Mouse (Mus musculus) heart, adult 18-20 months (tissue): Measurements from ENCODE around the gene Brd3os. TPM values are rescaled to one million over a fixed set of nuclear protein-coding genes. Genes with fewer than 3 reads are reported as not detected.

Experiments used
- DNase-seq, 2 experiments: peaks; one replicate each; pipeline ENCODE4 v3.0.0; 2021 to 2022; ENCODE audit warnings: mixed read lengths in 1 of 2
- total RNA-seq, 2 experiments: library from RNA; stranded (reverse); gene quantifications; 2 replicates each; pipeline ENCODE4 v1.2.3; 2021

Brd3os gene
- total RNA-seq, 2 experiments from 2014 or later, result 1.4 to 1.8 TPM

DNA sequence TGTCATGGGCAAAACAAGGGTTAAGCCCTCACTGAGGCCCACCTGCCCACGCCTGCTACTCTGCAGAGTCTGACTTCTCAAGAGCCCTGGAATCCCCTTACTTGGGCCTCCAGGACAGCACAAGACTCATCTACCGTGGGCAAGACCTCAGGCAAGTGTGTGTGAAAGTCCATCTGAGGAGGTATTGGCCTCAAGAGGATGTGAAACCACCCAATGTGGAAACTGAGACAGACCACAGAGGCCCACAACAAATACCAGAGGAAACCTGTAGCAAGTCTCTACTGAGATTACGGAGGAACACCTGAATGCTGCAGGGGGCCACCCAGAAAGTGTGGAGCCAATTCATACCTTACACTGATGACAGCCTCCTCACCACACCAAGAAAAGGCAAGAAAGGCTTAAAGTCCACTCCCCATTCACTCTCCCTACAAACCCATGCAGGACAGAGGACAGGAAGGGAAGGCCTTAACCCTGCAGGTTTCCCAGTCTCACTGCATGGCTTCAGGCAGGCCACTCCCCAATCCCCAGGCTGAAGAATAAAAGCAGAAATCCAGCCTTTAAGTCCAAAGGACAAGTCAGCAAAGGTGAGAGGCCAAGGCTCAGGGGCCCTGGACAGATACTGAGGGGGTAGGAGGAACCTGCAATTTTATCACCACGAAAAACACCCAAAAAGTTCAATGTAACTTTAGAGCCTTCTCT, 27.3 kb downstream of the Brd3os start:
- no peak for DNase-seq

DNA sequence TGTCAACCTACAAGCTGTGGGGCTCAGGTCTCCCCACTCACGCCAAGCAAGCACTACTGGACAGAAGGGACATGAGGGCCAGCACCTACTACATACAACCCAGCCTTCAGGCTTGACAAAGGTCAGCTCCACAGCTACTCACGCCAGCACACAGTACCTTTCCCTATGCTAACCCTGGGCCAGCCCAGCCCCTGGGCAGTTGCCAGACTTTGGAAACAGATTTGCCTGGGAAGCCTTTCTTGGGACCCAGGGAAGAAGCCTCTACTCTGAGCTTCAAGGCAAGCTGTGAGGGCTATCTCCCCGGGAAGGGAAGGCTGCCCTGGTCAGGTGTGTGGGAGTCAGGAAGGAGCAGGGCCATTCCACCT, 27.8 kb downstream of the Brd3os start:
- no peak for DNase-seq

DNA sequence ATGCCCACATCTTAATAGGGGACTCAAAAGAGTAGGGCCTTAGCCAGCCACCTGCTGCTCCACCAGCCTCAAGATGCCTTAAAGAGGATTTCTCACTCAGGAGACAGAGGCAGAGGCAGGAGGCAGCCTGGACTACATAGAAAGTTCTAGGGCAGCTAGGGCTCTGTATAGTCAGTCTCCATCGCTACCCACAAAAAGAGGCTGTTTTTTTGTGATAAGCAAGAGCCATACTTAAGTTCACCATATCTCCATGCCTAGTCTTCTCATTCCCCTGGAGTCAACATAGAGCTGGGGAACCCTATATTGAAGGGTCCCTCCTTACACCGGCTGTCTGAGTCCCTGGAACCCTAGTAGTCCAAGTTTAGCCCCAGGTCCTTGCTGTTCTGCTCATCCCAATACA, 28.4 kb downstream of the Brd3os start:
- no peak for DNase-seq

DNA sequence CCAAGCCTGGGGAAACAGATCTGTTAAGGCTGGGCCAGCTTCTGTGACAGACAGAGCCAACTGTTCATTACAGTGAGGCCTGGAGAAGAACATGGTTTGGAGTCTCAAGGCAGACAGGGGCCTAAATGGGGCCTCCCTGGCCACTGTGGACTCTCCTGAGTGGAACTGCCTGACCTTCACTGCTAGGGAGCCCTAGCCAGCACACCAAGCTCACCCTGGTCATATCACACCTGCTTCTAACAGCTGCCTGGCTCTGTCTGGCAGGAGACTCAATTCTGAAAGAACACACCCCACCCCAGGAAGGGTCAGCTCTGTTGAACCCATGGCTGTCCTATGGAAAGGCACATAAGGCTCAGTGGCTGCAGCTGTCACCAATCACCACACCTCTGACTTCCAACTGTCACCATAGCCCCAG, 29.1 kb downstream of the Brd3os start:
- no peak for DNase-seq

DNA sequence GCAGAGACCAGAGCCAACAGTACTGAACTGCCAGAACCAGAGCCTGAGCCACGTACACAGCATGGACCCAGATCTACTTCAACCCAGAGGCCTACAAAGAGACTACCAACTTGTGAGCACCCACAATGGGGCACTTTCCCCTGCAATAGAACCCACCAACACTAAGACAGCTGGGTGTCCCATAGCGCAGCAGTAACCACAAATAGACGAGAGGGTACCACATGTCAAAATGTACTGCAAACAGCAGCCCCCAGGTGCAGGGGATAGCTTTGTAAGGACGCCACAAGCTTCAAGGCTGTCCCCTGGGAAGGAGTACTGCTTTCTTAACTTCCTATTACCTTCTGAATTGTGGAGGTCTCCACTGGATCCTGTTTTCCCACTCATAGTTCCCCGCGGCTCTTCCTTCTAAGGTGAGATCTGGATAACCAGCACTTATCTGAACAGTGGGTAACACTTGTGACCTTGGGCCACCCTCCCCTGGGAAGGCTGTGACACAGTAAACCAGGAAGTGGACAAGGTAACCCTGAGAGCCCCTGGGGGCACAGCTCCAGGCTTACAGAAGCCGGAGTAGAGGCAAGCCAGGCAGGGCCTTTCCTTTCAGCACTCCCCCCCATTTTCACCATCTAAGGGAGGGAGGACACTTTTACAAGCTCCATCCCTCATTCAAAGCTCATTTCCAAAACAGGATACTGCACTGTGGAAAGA, 31.1 kb downstream of the Brd3os start:
- DNase-seq, result no peak

DNA sequence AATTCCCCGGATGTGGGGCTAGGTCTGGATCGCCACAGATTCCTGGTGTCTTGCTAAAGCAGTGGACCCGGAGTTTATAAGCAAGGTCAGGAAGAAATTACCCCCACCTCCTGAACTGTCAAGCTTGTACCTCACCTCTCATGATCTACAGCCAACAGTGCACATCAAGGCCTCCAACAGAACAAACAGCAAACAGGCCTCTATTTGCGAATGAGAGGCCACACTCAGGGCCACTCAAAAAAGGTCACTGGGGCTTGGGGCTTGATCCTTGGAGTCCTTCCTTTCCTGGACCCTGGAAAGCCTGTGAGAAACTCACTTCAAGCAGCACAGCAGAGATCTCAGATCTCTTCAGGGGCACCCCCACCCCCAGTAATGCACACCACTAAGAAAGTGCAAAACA, 31.8 kb downstream of the Brd3os start:
- DNase-seq, result no peak

DNA sequence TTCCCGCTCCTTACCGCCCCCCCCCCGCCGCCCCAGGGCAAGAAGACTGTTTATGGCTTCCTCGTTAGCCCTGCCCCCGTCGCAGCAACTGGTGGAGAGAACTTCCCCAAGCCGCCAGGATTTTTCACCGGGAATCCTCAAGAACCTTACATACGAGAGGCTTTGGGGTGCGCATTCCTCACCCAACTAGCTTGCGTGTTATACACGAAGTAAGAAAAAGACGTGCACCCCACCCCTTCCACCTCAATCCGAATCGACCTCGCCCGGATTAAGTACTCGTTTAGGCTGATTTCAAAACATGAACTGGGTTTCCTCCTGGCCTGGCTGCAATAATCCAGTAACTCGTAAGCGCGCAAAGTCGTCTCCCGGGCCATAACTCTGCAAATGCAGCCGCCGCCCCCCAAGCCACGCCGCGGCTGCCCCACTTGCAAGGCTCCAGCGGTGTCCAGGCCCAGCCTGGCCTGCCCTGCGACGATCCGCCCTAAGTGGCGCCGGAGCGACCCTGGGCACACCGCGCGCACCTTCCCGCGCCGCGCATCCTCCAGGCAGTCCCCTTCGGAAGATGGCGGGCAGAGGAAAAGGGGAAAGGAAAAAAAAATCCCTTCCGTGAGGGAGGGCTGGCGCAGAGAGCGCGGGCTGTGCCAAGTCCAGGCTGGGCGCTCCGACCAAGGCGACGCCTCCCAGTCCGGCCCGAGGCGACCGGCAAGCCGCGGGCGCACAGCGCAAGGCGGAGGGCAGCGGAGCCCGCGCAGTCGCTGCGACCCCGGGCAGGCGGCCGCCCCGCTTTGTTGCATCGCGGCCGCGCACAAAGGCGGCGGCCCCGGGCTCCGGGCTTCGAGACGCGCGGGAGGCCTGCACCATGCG, 32.7 kb downstream of the Brd3os start:
- DNase-seq, result peak; percentile 50 to 60

DNA sequence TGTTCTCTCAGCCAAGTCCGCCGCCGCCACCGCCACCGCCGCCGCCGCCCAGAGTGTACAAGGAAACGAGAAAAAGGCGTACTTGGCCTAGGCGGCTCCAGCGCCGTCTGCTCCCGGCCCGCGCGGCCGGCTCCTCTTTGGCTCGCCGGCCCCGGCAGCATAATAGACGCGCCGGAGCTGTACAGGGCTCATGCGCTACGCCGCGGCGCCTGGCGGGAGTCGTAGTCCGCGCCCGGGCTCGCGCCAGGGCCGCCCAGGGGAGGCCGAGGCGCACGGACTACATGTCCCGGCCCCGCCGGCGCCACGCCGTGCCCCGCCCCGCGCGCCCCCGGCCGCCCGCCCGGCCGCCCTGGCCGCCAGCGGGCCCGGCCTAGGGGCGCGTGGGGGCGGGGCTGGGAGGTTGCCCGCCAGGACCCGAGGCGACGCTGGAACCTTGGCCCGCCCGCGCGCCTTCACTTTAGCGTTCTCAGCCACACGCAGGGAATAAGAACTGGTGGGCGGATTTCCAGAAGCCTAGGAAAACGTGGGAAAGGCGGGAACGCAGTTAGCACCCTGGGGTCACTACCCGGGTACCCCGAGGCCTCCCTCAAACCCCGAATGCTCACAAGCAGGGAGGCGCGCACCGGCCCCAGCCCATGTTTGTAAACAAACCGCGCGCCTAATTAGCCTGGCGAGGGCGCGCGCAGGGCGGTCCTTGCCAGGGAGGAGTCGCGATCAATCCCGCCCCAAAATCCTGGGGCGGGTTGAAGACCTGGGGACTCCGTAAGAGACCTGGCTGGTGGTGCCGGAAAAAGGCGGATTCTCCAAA, 33.6 kb downstream of the Brd3os start:
- peak; percentile 88 to 96 for DNase-seq

DNA sequence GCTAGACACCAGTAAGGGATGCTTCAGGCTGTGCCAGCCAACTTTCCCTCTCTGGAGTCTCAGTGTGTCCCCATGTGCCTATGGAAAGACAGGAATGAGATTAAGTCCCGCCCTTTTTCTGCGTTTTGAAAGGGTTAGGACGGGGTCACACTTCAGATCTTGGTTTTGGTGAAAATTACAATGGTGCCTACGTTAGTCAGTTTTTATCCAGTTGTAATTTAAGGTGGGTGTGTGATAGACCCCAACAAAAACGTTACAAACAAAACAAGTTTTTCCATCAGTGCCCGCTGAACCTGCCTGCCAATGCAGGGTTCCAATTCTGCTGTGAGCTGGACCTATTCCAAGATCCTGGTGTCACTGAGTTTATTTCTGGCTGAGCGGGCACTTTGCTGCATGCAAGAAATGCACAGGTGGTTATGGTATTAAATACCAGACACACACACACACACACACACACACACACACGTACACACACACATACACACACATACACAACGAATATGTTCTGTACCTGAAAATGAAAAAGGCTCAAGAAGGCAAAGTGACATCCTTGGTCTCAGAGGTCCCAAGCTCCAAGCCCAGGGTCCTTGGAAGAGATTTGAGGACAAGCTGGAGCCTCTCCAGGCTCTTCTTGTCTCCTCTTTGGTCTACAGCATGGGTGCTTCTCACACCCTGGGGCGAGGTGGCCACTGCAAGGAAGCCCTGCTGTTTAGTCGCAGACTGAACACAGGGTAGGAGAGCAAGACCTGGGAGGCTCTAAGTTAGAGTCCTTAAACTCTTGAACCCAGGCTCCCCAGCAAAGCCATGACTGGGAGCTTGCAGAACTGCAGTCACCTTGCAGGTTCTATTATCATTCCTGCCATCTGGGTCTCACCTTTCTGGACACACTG, 34.4 kb downstream of the Brd3os start:
- peak; percentile 39 to 58 for DNase-seq

DNA sequence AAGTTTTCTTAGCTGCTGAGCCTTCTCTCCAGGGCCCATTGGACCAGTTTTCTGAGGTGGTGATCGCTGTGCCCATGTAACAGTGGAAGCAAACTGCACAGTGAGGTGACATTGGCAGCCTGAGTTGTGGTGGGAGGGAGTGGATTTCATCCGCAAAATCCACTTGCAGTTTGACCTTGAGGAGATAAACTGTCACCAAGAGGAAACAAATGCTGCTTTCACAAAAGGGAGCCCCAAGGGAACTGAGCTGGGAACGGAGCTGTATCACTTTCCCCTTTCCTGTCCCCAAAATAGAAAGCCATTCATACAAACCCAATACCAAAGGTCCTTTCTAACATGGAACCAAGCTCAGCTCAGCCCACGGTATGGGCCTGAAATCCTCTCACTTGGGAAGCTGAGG, 37.7 kb downstream of the Brd3os start:
- peak in 1 of 2 experiments; percentile 34 for DNase-seq

DNA sequence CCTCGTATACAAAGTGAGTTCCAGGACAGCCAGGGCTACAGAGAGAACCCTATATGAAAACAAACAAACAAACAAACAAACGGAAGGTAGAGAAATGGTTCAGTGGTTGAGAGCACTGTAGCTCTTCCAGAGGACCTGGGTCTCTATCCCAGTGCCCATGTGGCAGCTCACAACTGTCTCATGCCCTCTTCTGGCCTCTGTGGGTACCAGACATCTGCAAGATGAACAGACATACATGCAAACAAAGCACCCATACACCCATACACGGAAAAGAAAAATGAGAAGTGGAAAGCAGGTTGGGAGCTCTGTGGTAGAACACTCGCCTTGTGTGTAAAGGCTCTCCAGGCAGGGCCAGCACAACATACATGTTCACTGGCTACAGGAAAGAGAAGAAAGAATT, 38.2 kb downstream of the Brd3os start:
- no peak for DNase-seq

DNA sequence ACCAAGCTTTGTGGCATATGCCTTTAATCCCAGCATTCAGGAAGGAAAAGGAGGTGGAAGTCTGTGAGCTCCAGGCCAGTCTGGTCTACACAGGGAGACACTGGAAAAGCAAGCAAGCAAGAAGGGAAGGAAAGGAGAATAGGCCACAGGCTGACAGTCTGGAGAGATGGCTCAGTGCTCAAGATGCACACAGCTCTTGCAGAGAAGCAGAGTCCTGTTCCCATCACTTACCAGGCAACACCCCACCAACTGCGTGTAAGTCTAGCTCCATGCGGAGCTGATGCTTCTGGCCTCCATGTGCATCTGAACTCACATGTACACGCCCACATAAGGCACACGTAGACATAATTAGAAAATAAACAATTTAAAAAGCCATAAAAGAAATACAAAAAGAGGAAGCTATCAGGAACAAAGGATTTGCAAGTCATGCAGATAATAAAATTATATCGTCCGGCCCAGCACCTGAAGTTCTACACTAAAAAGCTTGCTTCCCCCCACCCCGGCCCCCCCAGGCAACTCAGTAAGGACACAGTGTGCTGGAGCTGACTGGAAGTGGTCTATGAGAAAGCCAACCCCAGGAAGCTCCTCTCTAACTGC, 40.2 kb downstream of the Brd3os start:
- DNase-seq, result no peak

DNA sequence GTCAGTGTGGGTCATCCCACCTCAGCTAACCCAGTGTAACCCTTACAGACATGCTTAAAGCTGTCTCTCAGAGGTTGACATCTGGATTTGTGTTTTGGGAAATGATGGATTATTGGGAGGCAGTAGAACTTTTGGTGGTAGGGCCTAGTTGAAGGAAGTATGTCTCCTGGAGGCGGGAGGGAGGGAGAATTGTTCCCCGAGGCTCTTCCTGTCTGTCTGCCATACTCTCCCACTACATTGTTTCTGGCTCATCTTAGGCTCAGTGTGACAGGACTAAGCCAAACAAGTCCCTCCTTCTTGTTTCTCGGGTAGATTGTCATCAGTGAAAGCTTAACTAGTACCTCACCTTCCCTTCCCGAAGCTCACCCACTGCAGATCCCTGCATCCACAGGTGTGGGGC, 44.6 kb downstream of the Brd3os start:
- DNase-seq, result no peak

DNA sequence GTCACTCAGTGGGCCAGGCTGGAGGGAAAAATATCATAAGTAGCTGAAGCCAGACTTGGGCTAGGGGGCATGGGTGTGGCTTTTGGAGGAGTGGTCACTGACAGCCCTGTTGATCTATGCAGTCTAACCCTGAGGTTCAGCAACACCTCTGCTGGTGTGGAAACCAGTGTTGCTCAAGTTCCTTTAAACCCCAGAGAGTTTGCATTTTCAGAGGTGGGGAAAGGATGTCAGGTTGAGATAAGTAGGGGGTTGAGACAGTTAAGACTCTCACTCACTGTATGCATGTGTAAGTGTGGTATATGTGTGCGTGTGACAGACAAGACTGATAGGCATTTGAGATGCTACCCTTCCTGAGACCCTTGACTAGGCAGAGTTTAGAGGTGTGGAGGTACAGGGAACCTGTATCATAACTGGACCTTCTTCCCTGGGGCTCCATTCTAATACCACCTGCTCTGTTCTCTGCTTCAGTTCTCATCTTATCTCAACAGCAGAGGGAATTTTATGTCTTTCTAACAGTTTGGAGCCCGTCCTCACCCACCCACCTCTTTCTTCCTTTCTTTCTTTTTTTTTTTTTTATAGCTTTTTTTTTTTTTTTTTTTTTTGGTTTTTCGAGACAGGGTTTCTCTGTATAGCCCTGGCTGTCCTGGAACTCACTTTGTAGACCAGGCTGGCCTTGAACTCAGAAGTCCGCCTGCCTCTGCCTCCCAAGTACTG, 45.4 kb downstream of the Brd3os start:
- DNase-seq, result no peak

DNA sequence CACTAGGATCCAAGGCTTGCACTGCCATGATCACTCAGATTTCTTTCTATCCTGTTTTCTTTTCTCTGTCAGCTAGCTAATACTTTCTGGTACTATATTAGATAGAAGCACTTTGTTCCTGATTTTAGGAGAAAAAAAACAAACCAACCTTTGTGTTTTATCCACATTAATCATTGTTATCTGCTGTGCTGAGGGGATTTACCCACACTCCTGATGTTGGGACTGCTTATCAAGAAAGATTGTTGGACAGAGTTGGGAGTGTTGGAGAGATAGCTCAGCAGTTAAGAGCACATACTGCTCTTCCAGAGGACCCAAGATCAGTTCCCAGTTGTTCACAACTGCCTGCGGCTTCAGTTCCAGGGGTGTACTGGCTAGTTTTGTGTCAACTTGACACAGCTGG, 46.2 kb downstream of the Brd3os start:
- DNase-seq, result no peak

DNA sequence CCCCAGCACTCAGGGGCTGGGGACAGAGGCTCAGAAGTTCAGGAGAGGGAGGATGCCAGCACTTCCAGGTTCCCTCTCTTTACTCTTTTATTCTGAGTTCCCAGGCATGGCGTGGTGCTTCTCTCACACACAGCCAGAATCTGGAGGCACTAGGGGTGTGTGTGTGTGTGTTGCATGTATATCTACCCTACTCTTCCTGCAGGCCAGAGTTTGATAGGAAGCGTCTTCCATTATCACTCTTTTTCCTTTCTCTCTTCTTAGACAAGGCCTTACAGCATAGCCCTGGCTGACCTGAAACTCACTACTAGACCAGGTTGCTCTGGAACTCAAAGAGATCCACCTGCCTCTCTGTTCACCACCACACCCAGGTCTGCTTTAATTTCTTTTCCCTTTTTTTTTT, 48.8 kb downstream of the Brd3os start:
- DNase-seq, result no peak
